Mouse (Mus musculus): ENCODE measurements around the gene Prdm8.

DNA sequence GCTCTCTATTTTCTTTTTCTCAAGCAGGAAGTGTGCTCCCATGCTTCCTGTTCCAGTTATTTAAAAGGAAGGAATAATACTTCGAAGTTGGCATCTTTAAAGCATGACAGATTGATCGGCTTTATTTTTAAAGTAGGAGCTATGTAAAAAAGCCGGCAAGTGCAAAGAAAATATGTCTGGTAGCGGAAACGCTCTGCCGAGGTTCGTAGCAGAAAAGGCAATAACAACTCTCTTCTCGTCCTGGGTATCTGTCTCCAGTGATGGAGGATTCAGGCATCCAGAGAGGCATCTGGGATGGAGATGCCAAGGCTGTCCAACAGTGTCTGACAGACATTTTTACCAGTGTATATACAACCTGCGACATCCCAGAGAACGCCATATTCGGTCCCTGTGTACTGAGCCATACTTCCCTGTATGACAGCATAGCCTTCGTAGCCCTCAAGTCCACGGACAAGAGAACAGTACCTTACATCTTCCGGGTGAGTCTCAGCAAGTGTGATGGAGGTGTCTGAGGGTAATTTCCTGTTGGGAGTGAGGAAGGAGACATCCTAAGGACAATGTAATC, 16.1 kb downstream of the Prdm8 start:
- no peak for TF ChIP-seq POLR2A (IDR thresholded peaks at IDR 0.05; ENCODE audit: borderline replicate concordance, insufficient read depth, low read length)
- no peak for TF ChIP-seq CTCF (IDR thresholded peaks at IDR 0.05; ENCODE audit: borderline replicate concordance, insufficient read depth, low read depth, low read length)

Data from cerebellum, adult 2 months (tissue).